Mouse (Mus musculus): Measurements from ENCODE around the gene Rassf8. TPM values are rescaled to one million over a fixed set of nuclear protein-coding genes. Genes with fewer than 3 reads are reported as not detected.

The Rassf8 gene
- polyA plus RNA-seq, 1 experiment from 2014 or later, result 3.8 TPM

DNA sequence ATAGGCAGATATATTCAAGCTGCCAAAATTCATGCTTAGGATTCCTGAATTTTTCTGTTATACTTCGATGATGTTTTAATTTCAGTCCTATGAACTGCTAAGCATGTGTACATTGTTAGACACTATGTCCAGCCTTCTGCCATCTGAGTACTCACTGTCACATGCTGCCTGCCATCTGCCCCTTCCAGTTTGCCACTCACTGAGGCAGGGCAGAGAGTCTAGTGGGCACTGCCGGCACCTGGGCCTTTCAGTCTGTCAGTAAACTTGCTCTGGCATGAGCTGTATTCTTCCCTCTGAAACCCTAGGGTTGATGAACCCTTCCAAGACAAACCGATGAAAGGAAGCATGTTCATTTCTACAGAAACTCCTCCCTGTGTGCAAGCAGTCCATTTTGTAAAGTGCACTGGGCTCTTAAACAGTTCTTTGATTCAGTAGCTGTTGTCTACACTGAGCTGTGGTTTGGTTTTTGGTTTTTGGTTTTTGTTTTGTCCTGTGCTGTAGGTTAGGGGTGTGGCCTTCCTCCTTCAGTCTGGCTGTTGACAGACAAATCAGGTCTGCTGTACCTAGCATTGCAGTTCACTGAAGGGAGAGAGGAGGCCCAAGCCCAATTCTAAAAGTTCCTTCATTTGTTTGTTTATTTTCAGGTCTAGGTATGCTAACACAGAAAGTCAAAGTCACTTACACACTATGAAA, 55.4 kb downstream of the Rassf8 start:
- WGBS, result 90% methylated on average over 3 of the region's 3 CpGs

GRCm38 (mm10) chr6:145802881-145803280, 56.3 kb downstream of the Rassf8 start:
- Histone ChIP-seq H3K9me3 (ENCODE audit: control insufficient read depth, low read length) (no peaks in the 10 kb centered on the region), H3K27ac (ENCODE audit: low read depth, low read length) (no peak overlapping the region), H3K36me3 (ENCODE audit: control insufficient read depth, insufficient read depth, low read length) (no peaks in the 10 kb centered on the region), H3K4me1 (ENCODE audit: control insufficient read depth, insufficient read depth, low read length) (no peaks in the 10 kb centered on the region), H3K9ac (ENCODE audit: low read length) (no peak overlapping the region), H3K4me2 (no peak overlapping the region), H3K4me3 (ENCODE audit: low read depth, low read length) (no peak overlapping the region), H3K27me3 (ENCODE audit: control insufficient read depth, insufficient read depth, low read length) (no peaks in the 10 kb centered on the region)
- 88% methylated on average over 8 of the region's 8 CpGs for WGBS
- ATAC-seq (ENCODE audit: low FRiP score), result no peak
- DNase-seq (ENCODE audit: low spot score, missing footprints), result peak; percentile 49

More for the DNA sequence above, 55.4 kb downstream of the Rassf8 start:
- Histone ChIP-seq H3K4me3 (ENCODE audit: low read depth, low read length) (no peak overlapping the region), H3K9me3 (ENCODE audit: control insufficient read depth, low read length) (no peaks in the 10 kb centered on the region), H3K4me2 (no peak overlapping the region), H3K36me3 (ENCODE audit: control insufficient read depth, insufficient read depth, low read length) (no peaks in the 10 kb centered on the region), H3K27me3 (ENCODE audit: control insufficient read depth, insufficient read depth, low read length) (no peaks in the 10 kb centered on the region), H3K27ac (ENCODE audit: low read depth, low read length) (no peak overlapping the region), H3K4me1 (ENCODE audit: control insufficient read depth, insufficient read depth, low read length) (no peaks in the 10 kb centered on the region), H3K9ac (ENCODE audit: low read length) (no peak overlapping the region)
- ATAC-seq (ENCODE audit: low FRiP score) (no peak), DNase-seq (ENCODE audit: low spot score, missing footprints) (peak; percentile 47)

- Histone ChIP-seq H3K27me3 (ENCODE audit: control insufficient read depth, insufficient read depth, low read length) (no peaks in the 10 kb centered on the region), H3K4me2 (no peak overlapping the region), H3K4me1 (ENCODE audit: control insufficient read depth, insufficient read depth, low read length) (no peaks in the 10 kb centered on the region), H3K9ac (ENCODE audit: low read length) (no peak overlapping the region), H3K36me3 (ENCODE audit: control insufficient read depth, insufficient read depth, low read length) (no peaks in the 10 kb centered on the region), H3K4me3 (ENCODE audit: low read depth, low read length) (no peak overlapping the region), H3K9me3 (ENCODE audit: control insufficient read depth, low read length) (no peaks in the 10 kb centered on the region), H3K27ac (ENCODE audit: low read depth, low read length) (no peak overlapping the region)
- DNase-seq (ENCODE audit: low spot score, missing footprints), result no peak
- WGBS, result 77% methylated on average over 3 of the region's 3 CpGs
- ATAC-seq (ENCODE audit: low FRiP score), result no peak
Observed at GRCm38 (mm10) chr6:145804276-145804675, 57.7 kb downstream of the Rassf8 start.

DNA sequence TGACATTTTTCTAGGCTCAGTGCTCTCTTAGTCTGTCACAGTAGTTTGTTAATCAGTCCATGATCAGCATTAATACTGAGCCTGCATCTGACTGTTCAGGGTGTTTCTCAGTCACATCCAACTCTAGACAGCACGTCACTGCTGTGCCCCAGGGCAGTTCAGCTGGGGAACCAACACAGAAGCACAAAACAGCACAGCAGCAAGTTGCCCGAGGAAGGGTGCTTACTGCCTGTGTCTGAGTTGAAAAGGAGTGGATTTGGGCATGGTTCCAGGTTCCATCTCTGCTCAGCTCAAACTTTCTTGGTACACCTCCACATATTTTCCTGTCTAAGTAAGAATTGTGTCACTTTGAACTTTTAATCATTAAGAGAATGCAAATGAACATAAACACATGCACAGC, 60.2 kb downstream of the Rassf8 start:
- H3K9ac ChIP-seq (ENCODE audit: low read length), result no peak overlapping the region
- H3K9me3 ChIP-seq (ENCODE audit: control insufficient read depth, low read length), result no peaks in the 10 kb centered on the region
- no peaks in the 10 kb centered on the region for H3K27me3 ChIP-seq (ENCODE audit: control insufficient read depth, insufficient read depth, low read length)
- 68% methylated on average over 2 of the region's 2 CpGs for WGBS
- peak; percentile 65 for DNase-seq (ENCODE audit: low spot score, missing footprints)
- H3K36me3 ChIP-seq (ENCODE audit: control insufficient read depth, insufficient read depth, low read length), result no peaks in the 10 kb centered on the region
- ATAC-seq (ENCODE audit: low FRiP score), result no peak
- H3K4me2 ChIP-seq, result no peak overlapping the region
- no peak overlapping the region for H3K27ac ChIP-seq (ENCODE audit: low read depth, low read length)
- no peak overlapping the region for H3K4me3 ChIP-seq (ENCODE audit: low read depth, low read length)
- no peaks in the 10 kb centered on the region for H3K4me1 ChIP-seq (ENCODE audit: control insufficient read depth, insufficient read depth, low read length)

- no peaks in the 10 kb centered on the region for H3K9me3 ChIP-seq (ENCODE audit: control insufficient read depth, low read length)
- H3K9ac ChIP-seq (ENCODE audit: low read length), result no peak overlapping the region
- no peak overlapping the region for H3K27ac ChIP-seq (ENCODE audit: low read depth, low read length)
- no peak overlapping the region for H3K4me2 ChIP-seq
- peak; percentile 10 for DNase-seq (ENCODE audit: low spot score, missing footprints)
- ATAC-seq (ENCODE audit: low FRiP score), result no peak
- no peaks in the 10 kb centered on the region for H3K27me3 ChIP-seq (ENCODE audit: control insufficient read depth, insufficient read depth, low read length)
- no peak overlapping the region for H3K4me3 ChIP-seq (ENCODE audit: low read depth, low read length)
- 85% methylated on average over 8 of the region's 9 CpGs for WGBS
- no peaks in the 10 kb centered on the region for H3K4me1 ChIP-seq (ENCODE audit: control insufficient read depth, insufficient read depth, low read length)
- H3K36me3 ChIP-seq (ENCODE audit: control insufficient read depth, insufficient read depth, low read length), result no peaks in the 10 kb centered on the region
Observed at GRCm38 (mm10) chr6:145807929-145808328, 61.4 kb downstream of the Rassf8 start.

DNA sequence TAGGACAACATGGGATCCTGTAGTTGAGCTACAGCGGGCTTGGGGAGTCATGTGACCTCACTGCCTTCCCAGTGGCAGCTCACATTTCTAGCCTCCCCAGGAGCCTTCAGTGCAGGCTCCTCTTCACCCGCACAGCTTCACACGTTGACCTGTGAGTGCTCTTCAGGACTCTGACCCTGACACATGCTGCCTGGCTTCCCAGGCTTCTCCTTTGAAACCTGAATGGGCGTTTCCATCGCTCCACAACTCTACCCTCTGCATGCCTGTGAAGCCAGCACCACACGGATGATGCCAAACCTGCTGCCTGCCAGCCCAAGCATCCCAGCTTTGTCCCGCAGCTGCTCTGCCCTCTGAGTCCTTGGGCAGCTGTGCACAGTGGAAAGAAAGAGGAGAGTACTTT, 63.0 kb downstream of the Rassf8 start:
- H3K27ac ChIP-seq (ENCODE audit: low read depth, low read length), result no peak overlapping the region
- H3K9me3 ChIP-seq (ENCODE audit: control insufficient read depth, low read length), result no peaks in the 10 kb centered on the region
- no peaks in the 10 kb centered on the region for H3K36me3 ChIP-seq (ENCODE audit: control insufficient read depth, insufficient read depth, low read length)
- 85% methylated on average over 7 of the region's 7 CpGs for WGBS
- no peak for ATAC-seq (ENCODE audit: low FRiP score)
- no peak overlapping the region for H3K4me2 ChIP-seq
- no peaks in the 10 kb centered on the region for H3K27me3 ChIP-seq (ENCODE audit: control insufficient read depth, insufficient read depth, low read length)
- no peak overlapping the region for H3K4me3 ChIP-seq (ENCODE audit: low read depth, low read length)
- no peak for DNase-seq (ENCODE audit: low spot score, missing footprints)
- H3K9ac ChIP-seq (ENCODE audit: low read length), result no peak overlapping the region
- H3K4me1 ChIP-seq (ENCODE audit: control insufficient read depth, insufficient read depth, low read length), result no peaks in the 10 kb centered on the region

- no peak overlapping the region for H3K4me3 ChIP-seq (ENCODE audit: low read depth, low read length)
- H3K27me3 ChIP-seq (ENCODE audit: control insufficient read depth, insufficient read depth, low read length), result no peaks in the 10 kb centered on the region
- H3K4me2 ChIP-seq, result no peak overlapping the region
- H3K36me3 ChIP-seq (ENCODE audit: control insufficient read depth, insufficient read depth, low read length), result no peaks in the 10 kb centered on the region
- WGBS, result 90% methylated on average over 6 of the region's 6 CpGs
- H3K9ac ChIP-seq (ENCODE audit: low read length), result no peak overlapping the region
- H3K9me3 ChIP-seq (ENCODE audit: control insufficient read depth, low read length), result no peaks in the 10 kb centered on the region
- no peak overlapping the region for H3K27ac ChIP-seq (ENCODE audit: low read depth, low read length)
- no peak for DNase-seq (ENCODE audit: low spot score, missing footprints)
- H3K4me1 ChIP-seq (ENCODE audit: control insufficient read depth, insufficient read depth, low read length), result no peaks in the 10 kb centered on the region
- ATAC-seq (ENCODE audit: low FRiP score), result no peak
Observed at GRCm38 (mm10) chr6:145810015-145810414, 63.5 kb downstream of the Rassf8 start.

DNA sequence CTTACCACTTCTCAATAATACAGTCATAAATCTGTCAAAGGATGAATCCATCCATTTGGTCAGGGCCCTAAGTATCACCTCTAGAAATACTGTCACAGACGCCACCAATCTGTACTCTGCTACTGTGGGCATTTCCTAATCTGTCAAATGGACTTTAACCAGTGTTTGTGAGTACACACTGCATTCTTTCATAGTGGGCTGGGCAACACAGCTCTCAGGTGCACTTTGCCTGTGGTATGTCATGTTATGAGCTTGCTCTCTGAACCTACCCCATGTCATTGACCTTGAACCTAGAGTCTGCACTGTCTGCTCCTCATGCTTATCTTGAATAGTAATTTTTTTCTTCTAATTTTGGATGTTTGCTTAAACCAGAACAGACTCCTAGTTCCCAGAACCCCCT, 64.6 kb downstream of the Rassf8 start:
- Histone ChIP-seq H3K27me3 (ENCODE audit: control insufficient read depth, insufficient read depth, low read length) (no peaks in the 10 kb centered on the region), H3K9ac (ENCODE audit: low read length) (no peak overlapping the region), H3K4me1 (ENCODE audit: control insufficient read depth, insufficient read depth, low read length) (no peaks in the 10 kb centered on the region; the same call in 1 of the 2 replicates), H3K4me2 (no peak overlapping the region), H3K27ac (ENCODE audit: low read depth, low read length) (no peak overlapping the region), H3K9me3 (ENCODE audit: control insufficient read depth, low read length) (no peaks in the 10 kb centered on the region), H3K4me3 (ENCODE audit: low read depth, low read length) (no peak overlapping the region), H3K36me3 (ENCODE audit: control insufficient read depth, insufficient read depth, low read length) (no peaks in the 10 kb centered on the region)
- ATAC-seq (ENCODE audit: low FRiP score) (no peak), DNase-seq (ENCODE audit: low spot score, missing footprints) (peak; percentile 10)
- 88% methylated on average over 1 of the region's 1 CpGs for WGBS

- DNase-seq (ENCODE audit: low spot score, missing footprints) (no peak), ATAC-seq (ENCODE audit: low FRiP score) (no peak)
- WGBS, result 28% methylated on average over 15 of the region's 15 CpGs
- no peaks in the 10 kb centered on the region; the same call in 1 of the 2 replicates for H3K4me1 ChIP-seq (ENCODE audit: control insufficient read depth, insufficient read depth, low read length)
- no peak overlapping the region for H3K4me3 ChIP-seq (ENCODE audit: low read depth, low read length)
- H3K36me3 ChIP-seq (ENCODE audit: control insufficient read depth, insufficient read depth, low read length), result no peaks in the 10 kb centered on the region
- H3K27ac ChIP-seq (ENCODE audit: low read depth, low read length), result no peak overlapping the region
- H3K9ac ChIP-seq (ENCODE audit: low read length), result no peak overlapping the region
- H3K9me3 ChIP-seq (ENCODE audit: control insufficient read depth, low read length), result no peaks in the 10 kb centered on the region
- no peak overlapping the region for H3K4me2 ChIP-seq
- H3K27me3 ChIP-seq (ENCODE audit: control insufficient read depth, insufficient read depth, low read length), result no peaks in the 10 kb centered on the region
Observed at GRCm38 (mm10) chr6:145815200-145815599, 68.7 kb downstream of the Rassf8 start.
